Mouse (Mus musculus): ENCODE results near the gene Atf1. TPM values are rescaled to one million over a fixed set of nuclear protein-coding genes. Genes with fewer than 3 reads are reported as not detected.

The Atf1 gene
- polyA plus RNA-seq (2021; fragmentation: Nextera tagmentation) = 4.1 and 4.6 TPM in 2 replicates
- long read RNA-seq, experiment 1, partial matches to known transcripts = 1 of 3 reads
- long read RNA-seq, experiment 1, other reads (novel, unspliced or antisense) = 0 of 3 reads
- long read RNA-seq, experiment 2, transcript Atf1-201 (7 exons, 2,365 nt) = major isoform, 29 of 33 reads
- long read RNA-seq, experiment 2, partial matches to known transcripts = 0 of 33 reads
- long read RNA-seq, experiment 2, other reads (novel, unspliced or antisense) = 4 of 33 reads

DNA sequence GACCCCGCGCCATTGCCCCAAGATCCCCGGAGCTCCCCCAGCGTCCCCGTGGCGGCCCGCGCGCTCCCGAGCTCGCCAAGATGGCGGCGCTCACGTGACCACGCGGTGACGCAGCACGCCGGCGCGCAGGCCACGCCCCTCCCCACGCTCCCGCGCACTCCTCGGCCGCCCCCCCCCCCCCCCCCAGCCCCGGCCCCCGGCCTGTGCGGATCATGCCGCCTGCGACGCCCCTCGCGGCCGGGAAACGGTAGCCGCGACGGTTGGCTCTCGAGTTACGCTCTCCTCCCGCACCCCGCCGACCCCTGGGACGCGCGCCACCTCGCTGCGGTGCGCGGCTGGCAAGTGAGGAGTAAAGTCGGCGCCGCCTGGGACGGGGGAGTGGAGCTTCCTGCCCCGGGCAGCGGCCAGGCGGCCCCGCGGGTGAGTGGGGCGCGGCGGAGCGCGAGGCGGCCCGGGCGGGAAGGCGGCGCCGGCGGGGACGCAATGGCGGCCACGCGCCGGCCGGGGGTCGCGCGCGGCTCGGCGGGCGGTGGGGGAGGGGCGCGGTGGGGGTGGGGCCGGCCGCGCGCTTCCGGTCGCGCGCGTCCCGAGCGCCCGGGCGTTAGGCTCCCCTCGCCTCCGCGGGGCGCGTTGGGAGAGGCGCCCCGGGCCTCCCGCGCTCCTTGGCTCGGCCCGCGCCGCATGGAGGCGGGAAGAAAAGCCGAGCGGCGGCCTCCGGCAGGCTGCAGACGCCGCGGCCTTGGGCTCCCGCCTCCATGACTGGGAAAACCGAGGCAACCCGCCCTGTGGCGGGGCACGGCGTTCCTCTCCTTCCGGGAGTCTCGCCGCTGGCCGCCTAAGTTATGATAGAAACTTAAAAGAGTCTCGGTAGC is at the start of gene Atf1:
Gene Atf1 (plus strand): TSS at position 157 of the 872 bp plus-strand sequence.

DNA sequence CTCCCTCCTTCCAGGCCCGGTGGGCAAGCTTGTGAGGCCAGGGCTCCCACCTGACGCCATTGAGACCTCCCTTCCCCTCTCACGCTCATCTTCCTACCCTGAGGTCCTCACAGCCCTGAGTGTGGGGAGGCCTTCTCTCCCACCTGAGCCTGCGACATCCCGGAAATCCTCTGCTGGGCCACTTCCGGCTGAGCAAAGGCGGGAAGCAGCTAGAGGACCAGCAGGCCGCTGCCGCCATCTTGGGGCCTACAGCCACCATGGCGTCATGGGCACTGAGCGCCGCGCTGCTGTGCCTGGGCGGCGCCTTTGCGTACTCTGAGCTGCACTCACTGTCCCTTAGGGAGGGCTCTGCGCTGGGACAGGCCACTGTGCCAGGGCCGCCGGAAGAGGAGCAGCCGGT is 53.0 kb downstream of the Atf1 start, which contains the start of gene Tmprss12:
Gene Tmprss12 (plus strand): TSS at position 212 of the 400 bp plus-strand sequence.

DNA sequence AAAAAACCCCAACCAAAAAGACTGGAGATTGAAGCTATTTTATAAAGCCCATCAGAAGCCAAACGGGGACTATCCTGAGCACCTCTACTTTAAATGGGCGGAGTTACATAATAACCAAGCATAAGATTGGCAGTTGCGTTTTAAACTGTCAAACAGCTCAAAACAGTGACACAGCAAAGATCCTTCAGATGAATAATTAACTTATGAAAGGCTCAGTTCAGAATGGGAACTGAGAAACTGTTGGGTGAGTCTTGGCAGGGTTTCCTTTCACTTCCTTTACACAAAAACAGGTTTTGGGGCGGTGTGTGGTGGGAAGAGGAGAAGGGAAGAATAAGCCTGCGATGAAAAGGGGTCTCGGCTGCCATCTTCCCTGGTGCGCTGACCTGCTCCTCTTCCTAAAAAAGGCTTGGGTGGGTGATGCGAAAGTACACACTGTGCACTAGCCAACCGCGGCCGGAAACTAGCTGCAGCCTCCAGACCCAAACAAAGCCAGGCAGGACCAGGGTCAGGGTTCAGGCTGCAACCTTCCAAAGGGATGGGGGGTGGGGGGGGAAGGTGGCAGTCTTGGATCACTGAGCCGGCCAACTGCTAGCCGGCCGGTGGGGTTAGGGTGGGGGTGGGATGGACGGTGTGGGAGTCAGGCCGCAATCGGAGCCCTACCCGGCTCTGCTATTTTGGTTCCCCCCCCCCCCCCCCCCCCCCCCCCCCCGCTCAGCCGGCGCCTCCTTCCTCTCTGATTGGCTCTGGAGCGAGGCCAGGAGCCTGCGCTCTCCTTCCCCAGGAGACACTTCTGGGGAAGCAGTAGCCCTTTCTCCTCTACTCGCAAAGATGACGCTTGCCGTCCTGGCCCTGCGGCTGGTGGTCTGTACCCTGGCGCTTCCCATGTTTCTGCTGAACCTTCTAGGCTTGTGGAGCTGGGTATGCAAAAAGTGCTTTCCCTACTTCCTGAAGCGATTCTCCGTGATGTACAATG is 76.7 kb downstream of the Atf1 start, which contains the start of gene Mettl7a1:
Gene Mettl7a1 (plus strand): TSS at position 122 of the 973 bp plus-strand sequence.

Other genes with a start within 250 kb of the Atf1 start
- 10.2 and 10.5 TPM in 2 replicates for gene Dip2b, start 189.2 kb upstream of the Atf1 start, polyA plus RNA-seq (2021; fragmentation: Nextera tagmentation)
- gene Tmprss12, start 53.0 kb downstream of the Atf1 start, polyA plus RNA-seq (2021; fragmentation: Nextera tagmentation) = not detected in 2 replicates
- gene Mettl7a1, start 76.3 kb downstream of the Atf1 start, polyA plus RNA-seq (2021; fragmentation: Nextera tagmentation) = 13.1 and 17.6 TPM in 2 replicates
- not detected in 2 replicates for gene Mettl7a3, start 107.1 kb downstream of the Atf1 start, polyA plus RNA-seq (2021; fragmentation: Nextera tagmentation)
- not detected in 2 replicates for gene Methig1, start 125.3 kb downstream of the Atf1 start, polyA plus RNA-seq (2021; fragmentation: Nextera tagmentation)
- gene Mettl7a2, start 125.4 kb downstream of the Atf1 start, polyA plus RNA-seq (2021; fragmentation: Nextera tagmentation) = not detected in 2 replicates
- not detected in 2 replicates for gene Higd1c, start 136.7 kb downstream of the Atf1 start, polyA plus RNA-seq (2021; fragmentation: Nextera tagmentation)
- not detected in 2 replicates for gene Gm5475, start 194.3 kb downstream of the Atf1 start, polyA plus RNA-seq (2021; fragmentation: Nextera tagmentation)
- gene Slc11a2, start 197.3 kb downstream of the Atf1 start, polyA plus RNA-seq (2021; fragmentation: Nextera tagmentation) = 17.1 and 18.1 TPM in 2 replicates
- 58.8 and 74.9 TPM in 2 replicates for gene Letmd1, start 241.2 kb downstream of the Atf1 start, polyA plus RNA-seq (2021; fragmentation: Nextera tagmentation)

All from layer of hippocampus, adult 6 months (tissue).